Mouse (Mus musculus) hindbrain, embryonic 16.5 days (tissue): ENCODE measurements around the gene Gm2115. TPM values are rescaled to one million over a fixed set of nuclear protein-coding genes. Genes with fewer than 3 reads are reported as not detected.

Source experiments
- ATAC-seq: fragments of 200-750 bp; cut with Nextera tagmentation; 2 replicates; pipeline ENCODE4 v1.8.0; 2017; ENCODE audit warnings: moderate TSS enrichment, moderate library complexity
- H3K27ac ChIP-seq: fragments of 300-500 bp; sonication (generic); 2 replicates; pipeline ENCODE4 v1.5.1; 2014; ENCODE audit warnings: low read depth, mild to moderate bottlenecking, control low read depth, low read length, moderate library complexity
- H3K27me3 ChIP-seq: fragments of 300-500 bp; sonication (generic); replicated peaks from 2 replicates; pipeline ENCODE4 v1.6.1; 2014; ENCODE audit warnings: low read length; ENCODE audit not compliant: control insufficient read depth, insufficient read depth
- H3K36me3 ChIP-seq: fragments of 300-500 bp; sonication (generic); 2 replicates; pipeline ENCODE4 v1.6.1; 2014; ENCODE audit warnings: mild to moderate bottlenecking, low read length, moderate library complexity, mixed read lengths; ENCODE audit not compliant: control insufficient read depth, insufficient read depth
- H3K4me1 ChIP-seq: fragments of 300-500 bp; sonication (generic); 2 replicates; pipeline ENCODE4 v1.6.1; 2014; ENCODE audit warnings: low read depth, low read length; ENCODE audit not compliant: control insufficient read depth, insufficient read depth
- H3K4me2 ChIP-seq: fragments of 300-500 bp; sonication (generic); 2 replicates; pipeline ENCODE4 v1.6.1; 2014; ENCODE audit warnings: mild to moderate bottlenecking, low read length, control low read depth, moderate library complexity
- H3K4me3 ChIP-seq: fragments of 300-500 bp; sonication (generic); 2 replicates; pipeline ENCODE4 v1.5.1; 2014; ENCODE audit warnings: mild to moderate bottlenecking, low read length, control low read depth, moderate library complexity
- H3K9ac ChIP-seq: fragments of 300-500 bp; sonication (generic); 2 replicates; pipeline ENCODE4 v1.6.1; 2014; ENCODE audit warnings: low read depth, mild to moderate bottlenecking, control low read depth, low read length, moderate library complexity
- H3K9me3 ChIP-seq: fragments of 300-500 bp; sonication (generic); 2 replicates; pipeline ENCODE4 v1.6.1; 2014; ENCODE audit warnings: mild to moderate bottlenecking, low read length, moderate library complexity; ENCODE audit not compliant: control insufficient read depth
- WGBS: fragments of 180-500 bp; shearing (Covaris S2); extraction: QIAGEN DNeasy Blood & Tissue Kit; methylation state at CpG from one replicate; pipeline ENCODE4 v1.1.7; 2014; 5-methylcytosine and 5-hydroxymethylcytosine counted together
- polyA plus RNA-seq: library from polyadenylated mRNA; unstranded; fragments of >200 nt; fragmentation: Nextera tagmentation; extraction: Ambion mirVana; gene quantifications from 2 replicates; pipeline ENCODE4 v1.2.1, GENCODE M21; 2015

Gm2115 gene
- polyA plus RNA-seq, 1 experiment from 2014 or later = 1.9 TPM

GRCm38 (mm10) chr7:84578841-84579240, 50.1 kb downstream of the Gm2115 start:
- H3K4me1 ChIP-seq = no peaks in the 10 kb centered on the region
- no peaks in the 10 kb centered on the region for H3K27me3 ChIP-seq
- H3K9ac ChIP-seq = no peak overlapping the region
- no peaks in the 10 kb centered on the region for H3K9me3 ChIP-seq
- peak; percentile 17; the same call in 1 of the 2 replicates for ATAC-seq
- H3K4me2 ChIP-seq = no peak overlapping the region
- no peak overlapping the region for H3K27ac ChIP-seq
- no peak overlapping the region for H3K4me3 ChIP-seq
- no peaks in the 10 kb centered on the region for H3K36me3 ChIP-seq
- WGBS = 100% methylated on average over 1 of the region's 1 CpGs

DNA sequence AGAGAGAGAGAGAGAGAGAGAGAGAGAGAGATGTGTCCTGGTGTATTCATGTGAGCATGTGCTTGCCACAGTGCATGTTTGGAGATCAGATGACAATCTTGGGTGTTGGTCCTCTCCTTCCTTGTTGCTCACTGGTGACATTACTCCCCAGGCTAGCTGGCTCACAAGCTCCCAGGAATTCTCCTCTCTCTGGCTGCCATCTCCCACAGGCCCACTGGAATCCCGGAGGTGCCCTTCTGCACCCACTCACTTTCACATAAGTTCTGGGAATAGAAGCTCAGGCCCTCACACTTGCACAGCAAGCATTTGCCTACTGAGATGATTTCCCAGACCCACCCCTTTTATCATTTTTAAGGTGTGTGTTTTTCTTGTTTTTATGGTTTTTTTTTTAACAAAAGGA, 51.0 kb downstream of the Gm2115 start:
- no peak overlapping the region for H3K27ac ChIP-seq
- H3K27me3 ChIP-seq = no peaks in the 10 kb centered on the region
- H3K4me3 ChIP-seq = no peak overlapping the region
- no peak for ATAC-seq
- H3K4me1 ChIP-seq = no peaks in the 10 kb centered on the region
- no peak overlapping the region for H3K9ac ChIP-seq
- H3K4me2 ChIP-seq = no peak overlapping the region
- H3K9me3 ChIP-seq = no peaks in the 10 kb centered on the region
- H3K36me3 ChIP-seq = no peaks in the 10 kb centered on the region
- 94% methylated on average over 1 of the region's 1 CpGs for WGBS

GRCm38 (mm10) chr7:84585086-84585485, 56.3 kb downstream of the Gm2115 start:
- no peak overlapping the region for H3K4me3 ChIP-seq
- no peaks in the 10 kb centered on the region for H3K27me3 ChIP-seq
- H3K9ac ChIP-seq = no peak overlapping the region
- no peak overlapping the region for H3K4me2 ChIP-seq
- 91% methylated on average over 4 of the region's 4 CpGs for WGBS
- no peaks in the 10 kb centered on the region for H3K4me1 ChIP-seq
- H3K36me3 ChIP-seq = no peaks in the 10 kb centered on the region
- no peak overlapping the region for H3K27ac ChIP-seq
- H3K9me3 ChIP-seq = no peaks in the 10 kb centered on the region
- ATAC-seq = no peak

DNA sequence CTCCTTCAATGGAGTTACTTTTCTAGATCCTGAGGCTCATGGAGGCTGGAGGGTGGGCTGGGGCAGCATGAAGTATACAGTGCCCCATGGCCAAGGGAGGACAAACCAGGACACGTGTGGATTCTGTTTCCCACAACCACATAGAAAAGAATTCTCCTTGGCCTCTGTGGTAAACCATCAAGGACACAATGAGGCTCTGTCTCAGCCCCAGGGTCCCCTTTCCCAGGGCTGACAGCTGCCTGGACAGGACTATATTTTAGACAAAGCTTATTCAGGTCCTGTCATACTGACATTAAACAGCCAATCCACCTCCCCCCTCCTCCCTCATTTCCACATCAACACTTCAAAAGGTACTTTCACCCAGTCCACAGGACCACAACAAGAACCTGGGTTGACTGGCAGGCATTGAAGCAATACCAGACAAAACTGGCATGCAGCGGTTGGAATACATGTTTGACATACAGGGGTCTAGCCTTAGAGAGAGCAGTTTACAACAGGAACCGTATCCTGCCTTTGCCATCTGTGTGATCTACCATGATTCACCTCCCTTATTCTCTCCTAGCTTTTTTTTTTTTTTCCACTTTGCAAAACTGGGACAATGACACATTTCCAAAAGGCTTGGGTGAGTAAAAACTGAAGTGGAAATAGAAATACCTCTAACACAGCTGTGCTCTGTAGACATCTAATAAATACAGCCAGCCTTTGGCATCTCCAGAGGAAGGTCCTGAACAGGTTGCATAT, 57.8 kb downstream of the Gm2115 start:
- Histone ChIP-seq H3K27me3 (no peaks in the 10 kb centered on the region), H3K27ac (no peak overlapping the region), H3K4me1 (no peaks in the 10 kb centered on the region), H3K4me3 (no peak overlapping the region), H3K9ac (no peak overlapping the region), H3K9me3 (no peaks in the 10 kb centered on the region), H3K36me3 (no peaks in the 10 kb centered on the region), H3K4me2 (no peak overlapping the region)
- ATAC-seq = peak; percentile 43; the same call in 1 of the 2 replicates
- WGBS = 53% methylated on average over 3 of the region's 3 CpGs

DNA sequence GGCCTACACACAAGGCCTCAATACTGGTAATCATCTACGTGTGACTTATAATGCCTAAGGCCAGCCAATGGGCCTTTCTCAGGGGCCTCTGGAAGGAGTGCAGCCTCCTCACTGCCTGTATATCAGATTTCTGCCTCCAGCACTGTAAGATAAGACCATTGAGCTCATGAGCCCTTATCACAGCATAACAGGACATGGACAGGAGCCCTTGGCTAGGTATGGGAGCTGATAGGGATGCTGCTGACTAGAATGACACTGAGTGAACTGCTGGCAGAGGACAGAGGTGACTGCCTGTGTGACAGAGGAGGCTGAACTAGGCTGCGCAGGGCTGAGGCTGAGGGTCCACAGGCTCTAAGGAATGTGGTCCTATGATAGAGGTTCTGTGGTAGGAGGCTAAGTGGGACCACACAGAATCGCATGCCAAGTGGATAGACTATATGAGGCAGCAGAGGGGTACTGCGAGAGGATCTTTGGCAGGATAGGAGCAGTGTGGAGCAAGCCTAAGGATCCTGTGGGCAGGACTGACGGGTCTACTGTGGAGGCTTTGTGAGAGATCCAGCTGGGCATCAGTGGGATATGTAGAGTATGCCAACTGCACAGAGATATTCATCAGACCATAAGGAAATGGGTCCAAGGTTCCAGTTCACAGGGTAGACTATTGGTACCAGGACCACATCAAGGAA, 58.5 kb downstream of the Gm2115 start:
- H3K9ac ChIP-seq = no peak overlapping the region
- no peaks in the 10 kb centered on the region for H3K4me1 ChIP-seq
- no peak overlapping the region for H3K27ac ChIP-seq
- 0 out of 2 replicates have a peak, but pooled peaks have one; percentile 38 for ATAC-seq
- no peaks in the 10 kb centered on the region for H3K9me3 ChIP-seq
- no peaks in the 10 kb centered on the region for H3K27me3 ChIP-seq
- no peak overlapping the region for H3K4me3 ChIP-seq
- WGBS = 86% methylated on average over 5 of the region's 5 CpGs
- H3K4me2 ChIP-seq = no peak overlapping the region
- no peaks in the 10 kb centered on the region for H3K36me3 ChIP-seq

- no peak for ATAC-seq
Measured at GRCm38 (mm10) chr7:84590622-84591021, 61.9 kb downstream of the Gm2115 start.

DNA sequence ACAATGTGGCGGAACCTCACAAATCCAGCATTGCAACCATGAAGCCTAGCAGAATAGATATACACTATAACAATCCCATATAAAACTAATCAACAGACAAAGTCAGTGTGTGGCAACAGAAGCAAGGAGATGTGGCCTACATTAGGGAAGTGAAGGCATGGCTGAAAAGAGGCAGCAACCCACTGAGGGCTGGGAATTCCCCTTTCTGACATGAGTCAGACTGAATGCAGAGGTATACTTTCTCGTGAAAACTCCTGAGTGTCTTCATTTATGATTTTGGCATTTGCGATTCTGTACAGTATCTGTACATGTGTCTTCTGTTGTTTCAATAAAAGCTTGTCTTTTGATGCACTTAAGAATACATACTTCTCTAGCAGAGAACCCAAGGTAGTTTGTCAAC, 62.6 kb downstream of the Gm2115 start:
- no peaks in the 10 kb centered on the region for H3K27me3 ChIP-seq
- no peak for ATAC-seq
- no peak overlapping the region for H3K4me2 ChIP-seq
- 91% methylated on average over 3 of the region's 3 CpGs for WGBS
- H3K36me3 ChIP-seq = no peaks in the 10 kb centered on the region
- no peaks in the 10 kb centered on the region for H3K9me3 ChIP-seq
- no peak overlapping the region for H3K9ac ChIP-seq
- H3K4me3 ChIP-seq = no peak overlapping the region
- no peak overlapping the region for H3K27ac ChIP-seq
- H3K4me1 ChIP-seq = 0 out of 2 replicates have a peak, but pooled peaks cover 2% of the 10 kb centered on the region

More at GRCm38 (mm10) chr7:84590622-84591021, 61.9 kb downstream of the Gm2115 start:
- Histone ChIP-seq H3K4me3 (no peak overlapping the region), H3K36me3 (no peaks in the 10 kb centered on the region), H3K4me2 (no peak overlapping the region), H3K27me3 (no peaks in the 10 kb centered on the region), H3K4me1 (0 out of 2 replicates have a peak, but pooled peaks cover 2% of the 10 kb centered on the region), H3K9ac (no peak overlapping the region), H3K9me3 (no peaks in the 10 kb centered on the region), H3K27ac (no peak overlapping the region)
- 84% methylated on average over 2 of the region's 2 CpGs for WGBS

- H3K9ac ChIP-seq = 0 out of 2 replicates have a peak overlapping the region, but pooled peaks have one; percentile 18
- WGBS = 51% methylated on average over 8 of the region's 8 CpGs
- H3K9me3 ChIP-seq = no peaks in the 10 kb centered on the region
- H3K27me3 ChIP-seq = no peaks in the 10 kb centered on the region
- no peak overlapping the region for H3K4me3 ChIP-seq
- H3K4me2 ChIP-seq = peak overlapping the region; percentile 38
- 0 out of 2 replicates have a peak, but pooled peaks cover 2% of the 10 kb centered on the region for H3K4me1 ChIP-seq
- H3K27ac ChIP-seq = no peak overlapping the region
- no peaks in the 10 kb centered on the region for H3K36me3 ChIP-seq
- ATAC-seq = peak; percentile 87
Measured at GRCm38 (mm10) chr7:84594087-84594916, 65.5 kb downstream of the Gm2115 start.
